ENCODE assay signal across 18 mouse cellular contexts in the genomic region with DNA sequence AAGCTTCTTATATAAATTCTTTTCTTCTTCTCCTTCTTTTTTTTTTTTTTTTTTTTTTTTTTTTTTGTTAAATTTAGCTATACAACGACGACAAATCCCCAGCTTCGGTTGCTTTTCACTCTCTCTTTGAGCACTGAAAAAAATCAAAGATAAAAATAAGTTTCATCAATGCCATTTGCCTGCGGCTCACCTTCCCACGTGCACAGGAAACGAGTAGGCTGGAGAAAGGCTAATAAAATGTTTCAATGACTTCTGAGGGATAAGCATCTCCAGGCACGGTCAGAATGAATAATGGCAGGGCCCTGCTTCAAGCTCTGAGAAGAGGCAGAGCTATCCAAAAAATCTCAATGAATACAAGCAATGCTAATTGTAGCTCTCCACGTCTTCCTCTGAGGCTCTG.
"Had no signal": no experiment of that assay in that cellular context is flagged by ENCODE, and none has a peak within 500 bp of the region (broad histone marks: within the 10 kb centered on the region; RNA-seq: fewer than 3 reads in every experiment).

No protein-coding gene starts in this region.

- H3K4me1 ChIP-seq: midbrain, embryonic 10.5 days; neural tube, embryonic 13.5 days; neural tube, embryonic 15.5 days had no signal

- H3K27ac ChIP-seq: midbrain, embryonic 10.5 days; midbrain, embryonic 12.5 days; neural tube, embryonic 13.5 days; neural tube, embryonic 15.5 days had no signal

- DNase-seq: lung, adult 18-20 months; lung, embryonic 14.5 days; lung, postnatal 10 days; lung, postnatal 4 days; midbrain, embryonic 14.5 days; retina, postnatal 1 day; right cerebral cortex, postnatal 14 days; right cerebral cortex, postnatal 4 days; spleen, adult 18-20 months; thymus, adult 18-20 months; thymus, postnatal 14 days; thymus, postnatal 36 days had no signal

- H3K9ac ChIP-seq: lung, embryonic 14.5 days; midbrain, embryonic 12.5 days; neural tube, embryonic 13.5 days; neural tube, embryonic 15.5 days had no signal

- ATAC-seq: midbrain, embryonic 16.5 days had no signal

- H3K4me2 ChIP-seq: lung, embryonic 14.5 days; midbrain, embryonic 12.5 days; neural tube, embryonic 13.5 days; neural tube, embryonic 15.5 days had no signal

- H3K36me3 ChIP-seq: midbrain, embryonic 10.5 days; midbrain, embryonic 12.5 days; neural tube, embryonic 13.5 days; neural tube, embryonic 15.5 days had no signal

- H3K9me3 ChIP-seq: neural tube, embryonic 15.5 days had no signal

- H3K27me3 ChIP-seq: midbrain, embryonic 12.5 days; neural tube, embryonic 13.5 days; neural tube, embryonic 15.5 days had no signal

- H3K4me3 ChIP-seq: midbrain, embryonic 10.5 days; midbrain, embryonic 12.5 days; myocyte; neural tube, embryonic 13.5 days; neural tube, embryonic 15.5 days had no signal
